Mouse (Mus musculus) myocyte (in vitro differentiated cells): Measurements from ENCODE around the gene Tmem167. TPM values are rescaled to one million over a fixed set of nuclear protein-coding genes. Genes with fewer than 3 reads are reported as not detected.
A peak's percentile ranks its signal among the peaks of the same experiment; 100 is the strongest.
"Not testable (repeated sequence)": the region's sequence is repeated elsewhere in the genome, so short reads cannot be mapped to it uniquely, and the experiment has no call there.

ENCODE experiments used
- H3K27me3 ChIP-seq: one replicate; pipeline ENCODE4 v1.6.1; 2011; ENCODE audit not compliant: control insufficient read depth, insufficient read depth, insufficient read length
- H3K36me3 ChIP-seq: one replicate; pipeline ENCODE4 v1.6.1; 2011; ENCODE audit not compliant: control insufficient read depth, insufficient read depth
- H3K4me2 ChIP-seq: one replicate; pipeline ENCODE4 v1.6.1; 2011; ENCODE audit warnings: low read depth, control low read depth
- H3K4me3 ChIP-seq: one replicate; pipeline ENCODE4 v1.5.1; 2011; ENCODE audit warnings: mild to moderate bottlenecking, control low read depth, moderate library complexity
- H3K79me2 ChIP-seq: one replicate; pipeline ENCODE4 v1.6.1; 2011; ENCODE audit not compliant: control insufficient read depth, insufficient read depth
- H3ac ChIP-seq: one replicate; pipeline ENCODE4 v1.6.1; 2011; ENCODE audit not compliant: control insufficient read depth, insufficient read length
- CEBPB ChIP-seq: IDR thresholded peaks from 2 replicates; pipeline ENCODE4 v1.6.1; 2011; ENCODE audit warnings: mild to moderate bottlenecking, moderate library complexity; ENCODE audit not compliant: poor library complexity, insufficient read depth, severe bottlenecking
- E2F4 ChIP-seq: IDR thresholded peaks from one replicate; pipeline ENCODE4 v1.6.1; 2011; ENCODE audit warnings: mild to moderate bottlenecking, control low read depth, moderate library complexity; ENCODE audit not compliant: insufficient read depth
- MAX ChIP-seq: IDR thresholded peaks from one replicate; pipeline ENCODE4 v1.6.1; 2011; ENCODE audit warnings: low read depth, mild to moderate bottlenecking, control low read depth
- MYOD1 ChIP-seq, 3 experiments: IDR thresholded peaks; one replicate each; pipeline ENCODE4 v1.6.1; 2011; ENCODE audit warnings: control low read depth in 2 of 3, low read depth in 2 of 3, mild to moderate bottlenecking in 2 of 3, moderate library complexity in 1 of 3; ENCODE audit not compliant: insufficient read length in 2 of 3, control insufficient read depth in 1 of 3
- MYOG ChIP-seq, 3 experiments: IDR thresholded peaks; one replicate each; pipeline ENCODE4 v1.6.1; 2011; ENCODE audit warnings: control low read depth in 2 of 3, low read depth in 2 of 3, mild to moderate bottlenecking in 2 of 3; ENCODE audit not compliant: insufficient read length in 2 of 3, control insufficient read depth in 1 of 3, insufficient read depth in 1 of 3
- POLR2A ChIP-seq: IDR thresholded peaks from one replicate; pipeline ENCODE4 v1.6.1; 2011; ENCODE audit warnings: low read depth, mild to moderate bottlenecking, control low read depth, moderate library complexity; ENCODE audit not compliant: insufficient read length
- POLR2AphosphoS2 ChIP-seq: IDR thresholded peaks from one replicate; pipeline ENCODE4 v1.6.1; 2011; ENCODE audit warnings: low read depth, control low read depth; ENCODE audit not compliant: insufficient read length
- REST ChIP-seq: IDR thresholded peaks from one replicate; pipeline ENCODE4 v1.6.1; 2011; ENCODE audit warnings: mild to moderate bottlenecking, control low read depth, moderate library complexity; ENCODE audit not compliant: insufficient read depth, insufficient read length
- SRF ChIP-seq: IDR thresholded peaks from one replicate; pipeline ENCODE4 v1.6.1; 2011; ENCODE audit warnings: low read depth; ENCODE audit not compliant: control insufficient read depth, insufficient read length
- TCF12 ChIP-seq: IDR thresholded peaks from one replicate; pipeline ENCODE4 v1.6.1; 2011; ENCODE audit warnings: mild to moderate bottlenecking, control low read depth; ENCODE audit not compliant: poor library complexity, insufficient read depth, severe bottlenecking
- TCF3 ChIP-seq: IDR thresholded peaks from one replicate; pipeline ENCODE4 v1.6.1; 2011; ENCODE audit warnings: low read depth, control low read depth; ENCODE audit not compliant: insufficient read length
- USF1 ChIP-seq: IDR thresholded peaks from one replicate; pipeline ENCODE4 v1.6.1; 2011; ENCODE audit warnings: low read depth, mild to moderate bottlenecking, control low read depth, moderate library complexity
- polyA plus RNA-seq: library from polyadenylated mRNA; unstranded; fragments of >200 nt; fragmentation: generic; extraction: Trizol; gene quantifications from one replicate; pipeline ENCODE4 v1.2.1, GENCODE M21; 2012; ENCODE audit warnings: missing spikeins

The Tmem167 gene
- polyA plus RNA-seq, 1 experiment = 8.1 TPM

GRCm38 (mm10) chr13:90089825-90090183, 881 bp downstream of the Tmem167 start:
- Histone ChIP-seq H3ac (peak overlapping the region; percentile 6), H3K79me2 (peaks cover 62% of the 10 kb centered on the region), H3K27me3 (no peaks in the 10 kb centered on the region), H3K4me2 (peak overlapping the region; percentile 73), H3K36me3 (peaks cover 2% of the 10 kb centered on the region), H3K4me3 (peak overlapping the region; percentile 69)
- TF ChIP-seq POLR2A = no peak
- no peak for TF ChIP-seq TCF3
- TF ChIP-seq CEBPB = no peak
- no peak for TF ChIP-seq MYOG (IDR thresholded peaks at IDR 0.05; ENCODE audit: control insufficient read depth in 1 of 3, insufficient read depth in 1 of 3, insufficient read length in 2 of 3, low read depth in 2 of 3)

DNA sequence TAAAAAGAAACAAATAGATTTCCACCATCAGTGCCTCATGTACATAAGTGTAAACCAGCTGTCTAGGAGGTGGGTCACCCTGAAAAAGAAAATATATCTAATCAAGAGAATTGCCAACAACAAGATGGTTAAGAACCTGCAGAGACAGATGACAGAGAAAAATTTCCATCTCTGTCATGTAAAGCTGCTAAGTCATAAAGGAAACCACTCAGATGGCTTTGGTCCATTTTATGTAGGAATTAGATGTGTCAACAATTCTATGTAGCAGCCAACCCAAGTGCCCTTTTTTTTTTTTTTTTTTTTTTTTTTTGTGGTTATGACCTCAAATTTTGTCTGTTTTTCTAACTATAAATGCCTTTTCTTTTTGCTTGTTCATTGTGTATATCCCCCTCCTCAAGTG, 12.6 kb downstream of the Tmem167 start:
- peaks cover 65% of the 10 kb centered on the region for H3K36me3 ChIP-seq
- H3K4me2 ChIP-seq = no peak overlapping the region
- no peak overlapping the region for H3K4me3 ChIP-seq
- no peaks in the 10 kb centered on the region for H3K27me3 ChIP-seq
- peaks cover 17% of the 10 kb centered on the region for H3K79me2 ChIP-seq
- H3ac ChIP-seq = no peak overlapping the region
- TF ChIP-seq CEBPB (no peak), REST (no peak)

DNA sequence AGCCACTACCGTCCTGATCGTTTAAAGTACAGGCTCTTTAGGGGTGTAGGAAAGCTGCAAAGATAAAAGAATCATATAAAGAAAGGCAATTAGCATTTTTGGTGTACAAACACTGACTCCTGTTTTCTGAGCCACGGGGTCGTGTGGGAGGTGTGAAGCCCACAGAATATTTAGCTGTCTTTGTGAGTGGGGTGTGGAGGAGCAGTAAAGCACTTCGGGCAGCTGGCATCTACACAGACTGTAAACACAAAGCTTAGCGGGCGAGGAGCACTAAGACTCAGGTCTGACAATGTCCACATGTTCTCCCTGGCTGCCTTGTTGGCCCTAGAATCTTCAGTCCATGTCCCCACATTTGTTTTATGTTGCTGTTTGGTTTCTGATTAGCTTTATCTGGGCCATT, 17.2 kb downstream of the Tmem167 start:
- no peak for TF ChIP-seq MYOD1 (IDR thresholded peaks at IDR 0.05; ENCODE audit: control insufficient read depth in 1 of 3, insufficient read length in 2 of 3, low read depth in 2 of 3)
- TF ChIP-seq TCF12 = no peak
- TF ChIP-seq SRF = no peak
- no peak for TF ChIP-seq POLR2AphosphoS2
- TF ChIP-seq CEBPB = no peak
- TF ChIP-seq USF1 = no peak
- no peak for TF ChIP-seq MAX
- no peak for TF ChIP-seq REST
- no peak for TF ChIP-seq TCF3
- no peak for TF ChIP-seq POLR2A
- TF ChIP-seq E2F4 = no peak
- TF ChIP-seq MYOG (IDR thresholded peaks at IDR 0.05; ENCODE audit: control insufficient read depth in 1 of 3, insufficient read depth in 1 of 3, insufficient read length in 2 of 3, low read depth in 2 of 3) = no peak
- Histone ChIP-seq H3K36me3 (peaks cover 59% of the 10 kb centered on the region), H3K79me2 (no peaks in the 10 kb centered on the region)

DNA sequence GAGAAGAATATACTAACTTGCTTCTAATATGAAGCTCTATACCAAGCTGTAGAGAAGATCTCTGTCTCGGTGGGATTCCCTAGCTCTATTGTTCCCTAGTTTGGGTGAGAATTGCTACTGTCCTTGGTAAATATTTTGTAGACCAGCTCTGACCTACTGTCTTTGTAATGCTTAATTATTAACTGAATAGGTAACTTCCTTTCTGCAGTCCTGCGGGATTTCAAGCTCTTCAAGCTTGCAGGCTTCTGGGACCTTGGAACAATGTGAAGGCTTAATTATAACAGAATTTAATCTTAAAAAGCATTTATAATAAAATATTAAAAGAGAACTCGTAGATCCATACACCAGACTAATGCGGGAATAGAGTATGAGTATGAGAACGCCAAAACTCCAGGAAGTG, 19.8 kb downstream of the Tmem167 start:
- H3K4me3 ChIP-seq, H3K4me2 ChIP-seq, H3K27me3 ChIP-seq: not testable (repeated sequence)

More for the DNA sequence above, 17.2 kb downstream of the Tmem167 start:
- no peaks in the 10 kb centered on the region for H3K27me3 ChIP-seq
- no peak overlapping the region for H3K4me2 ChIP-seq
- no peak overlapping the region for H3K4me3 ChIP-seq
- no peak overlapping the region for H3ac ChIP-seq

GRCm38 (mm10) chr13:90111681-90112080, 22.8 kb downstream of the Tmem167 start:
- H3K79me2 ChIP-seq = no peaks in the 10 kb centered on the region
- TF ChIP-seq CEBPB (no peak), USF1 (no peak), TCF12 (no peak), POLR2AphosphoS2 (peak; percentile 64)
- H3K36me3 ChIP-seq = peaks cover 11% of the 10 kb centered on the region
- H3K4me2 ChIP-seq = no peak overlapping the region
- no peak overlapping the region for H3K4me3 ChIP-seq
- no peak overlapping the region for H3ac ChIP-seq
- no peaks in the 10 kb centered on the region for H3K27me3 ChIP-seq

More for the DNA sequence above, 19.8 kb downstream of the Tmem167 start:
- not testable (repeated sequence) for H3ac ChIP-seq, H3K79me2 ChIP-seq
- peaks cover 39% of the 10 kb centered on the region for H3K36me3 ChIP-seq

- H3K79me2 ChIP-seq = no peaks in the 10 kb centered on the region
- H3K4me3 ChIP-seq = no peak overlapping the region
- TF ChIP-seq MYOD1 (IDR thresholded peaks at IDR 0.05; ENCODE audit: control insufficient read depth in 1 of 3, insufficient read length in 2 of 3, low read depth in 2 of 3) = peak; percentile 40 to 78 (median 62)
- TF ChIP-seq USF1 = no peak
- TF ChIP-seq MYOG (IDR thresholded peaks at IDR 0.05; ENCODE audit: control insufficient read depth in 1 of 3, insufficient read depth in 1 of 3, insufficient read length in 2 of 3, low read depth in 2 of 3) = peak in 1 of 3 experiments; percentile 45
- peak overlapping the region; percentile 12 for H3K4me2 ChIP-seq
- H3K27me3 ChIP-seq = no peaks in the 10 kb centered on the region
- H3ac ChIP-seq = no peak overlapping the region
- no peaks in the 10 kb centered on the region for H3K36me3 ChIP-seq
Observed at GRCm38 (mm10) chr13:90136156-90136910, 47.4 kb downstream of the Tmem167 start.
